Mouse (Mus musculus): ENCODE data around the gene Ifi35.
A peak's percentile ranks its signal among the peaks of the same experiment; 100 is the strongest.
"Not testable (repeated sequence)": the region's sequence is repeated elsewhere in the genome, so short reads cannot be mapped to it uniquely, and the experiment has no call there.

Ifi35 gene

DNA sequence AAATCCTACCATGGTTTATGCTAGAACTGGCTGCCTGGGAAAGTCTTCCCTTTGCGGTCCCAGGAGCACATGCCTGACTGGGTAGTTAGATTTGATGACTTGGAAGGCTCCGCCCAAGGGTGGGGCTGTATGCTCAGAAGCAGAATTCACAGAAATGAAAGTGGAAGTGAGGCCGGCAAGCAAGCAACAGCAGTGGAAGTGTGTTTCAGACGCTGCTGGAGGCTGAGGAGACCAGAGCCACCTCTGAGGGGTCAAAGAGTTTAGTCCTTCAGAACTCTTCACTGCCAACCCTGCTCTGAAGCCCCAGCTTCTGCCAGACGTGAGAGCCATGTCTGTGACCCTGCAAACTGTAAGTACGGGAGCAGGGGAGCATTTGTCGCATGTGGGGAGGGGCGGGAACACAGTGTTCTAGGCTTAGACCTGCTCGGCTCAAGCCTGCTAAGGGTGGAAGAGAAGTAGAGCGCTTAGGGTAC is at the start of gene Ifi35:
TSS of gene Ifi35 (plus strand) at position 134 of the 473 bp plus-strand sequence.
- peak; percentile 96 for DNase-seq (ENCODE audit: low read depth)

DNA sequence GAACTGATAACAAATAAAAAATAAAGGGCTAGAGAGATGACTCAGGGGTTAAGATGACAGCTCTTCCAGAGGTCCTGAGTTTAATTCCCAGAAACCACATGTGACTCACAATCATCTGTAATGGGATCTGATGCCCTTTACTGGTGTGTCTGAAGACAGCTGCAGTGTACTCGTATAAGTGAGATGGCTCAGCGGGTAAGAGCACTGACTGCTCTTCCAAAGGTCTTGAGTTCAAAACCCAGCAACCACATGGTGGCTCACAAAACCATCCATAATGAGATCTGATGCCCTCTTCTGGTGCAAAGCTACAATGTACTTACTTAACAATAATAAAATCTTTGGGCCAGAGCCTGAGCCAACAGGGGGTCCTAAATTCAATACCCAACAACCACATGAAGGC is 32.9 kb upstream of the Ifi35 start:
- DNase-seq (ENCODE audit: low read depth) = no peak

DNA sequence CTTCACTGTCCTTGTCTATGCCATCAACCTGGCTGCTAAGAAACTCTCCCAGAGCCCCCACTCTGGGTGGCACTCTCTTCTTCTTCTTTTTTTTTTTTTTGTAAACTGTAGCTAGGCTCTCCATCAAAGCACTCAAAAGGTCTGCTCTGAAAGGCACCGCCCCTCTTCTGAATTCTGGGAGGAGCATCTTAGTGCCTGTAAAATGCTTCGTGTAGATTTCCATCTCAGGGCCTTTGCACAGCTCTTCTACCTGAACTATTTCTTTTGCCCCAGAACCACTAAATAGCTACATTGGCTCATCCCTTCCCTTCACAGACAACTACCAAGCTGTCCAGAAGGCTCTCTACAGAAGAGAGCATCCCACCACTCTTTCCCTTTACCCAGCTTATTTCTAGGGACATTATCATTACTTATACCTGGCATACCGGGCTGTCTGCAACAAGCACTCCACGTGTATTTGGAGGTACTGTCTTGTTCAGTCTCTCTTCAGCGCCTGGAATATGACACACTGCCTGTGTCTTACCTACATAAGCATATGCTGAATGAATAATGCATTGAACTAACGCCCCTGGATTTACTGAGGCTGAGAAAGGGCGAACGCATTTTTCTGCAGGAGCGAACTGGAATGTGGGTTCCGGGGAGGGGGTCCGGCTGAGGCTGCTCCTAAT is 31.6 kb upstream of the Ifi35 start:
- DNase-seq (ENCODE audit: low read depth) = no peak

DNA sequence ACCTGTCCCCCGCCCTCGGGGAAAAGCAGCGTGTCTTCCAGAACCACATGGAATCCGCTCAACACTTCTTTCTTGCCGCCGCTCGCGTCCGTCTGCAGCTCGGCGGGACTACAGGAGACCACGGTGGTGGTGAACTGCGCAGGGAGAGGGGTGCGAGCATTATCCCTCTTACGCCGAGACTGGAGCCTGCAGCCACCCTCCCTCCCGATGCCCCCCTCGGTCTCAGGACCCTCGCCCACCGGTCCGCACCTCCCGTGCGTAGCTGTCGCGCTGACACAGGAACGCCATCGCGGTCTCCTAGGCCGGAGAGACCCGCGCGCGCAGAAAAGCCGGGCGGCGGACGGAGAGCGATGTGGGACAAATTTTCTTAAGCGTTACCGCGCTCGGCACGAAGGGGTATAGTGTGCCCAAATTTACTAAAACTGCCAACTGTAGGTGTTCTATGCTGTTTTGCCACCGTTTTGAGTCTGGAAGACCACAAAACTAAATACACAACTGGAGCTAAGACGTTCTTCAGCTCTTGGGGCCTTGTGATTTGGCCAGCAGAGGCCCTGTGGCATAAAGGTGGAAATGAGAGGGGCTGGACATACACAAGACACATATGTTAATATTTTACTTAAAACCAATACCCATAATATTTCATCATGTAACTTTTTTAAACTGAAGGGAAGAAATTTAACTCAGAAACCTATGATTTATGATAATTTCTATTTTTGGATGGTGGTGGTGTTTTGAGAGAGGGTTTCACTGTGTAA is 30.9 kb upstream of the Ifi35 start, which contains the start of gene Aarsd1:
TSS of gene Aarsd1 (minus strand) at position 515 of the 755 bp plus-strand sequence.
- no peak for DNase-seq (ENCODE audit: low read depth)

DNA sequence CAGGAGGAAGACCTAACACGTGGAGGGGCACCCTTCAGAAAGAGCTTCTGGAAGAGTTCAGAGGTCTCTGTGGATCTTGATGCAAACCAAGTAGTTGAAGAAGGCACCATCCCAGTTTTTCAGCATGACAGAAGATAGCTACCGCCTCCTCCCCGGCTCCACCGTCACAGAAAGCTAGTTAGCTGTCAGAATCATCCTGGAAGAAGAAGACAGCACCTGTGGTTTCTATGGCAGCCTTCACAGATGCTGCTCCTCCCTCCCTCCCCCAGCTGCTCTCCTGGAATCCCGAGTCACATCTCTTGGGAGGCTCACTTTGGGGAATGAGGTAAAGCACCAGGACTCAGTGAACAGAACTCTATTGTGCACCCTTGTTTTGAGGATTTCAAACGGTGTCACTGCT is 29.2 kb upstream of the Ifi35 start:
- DNase-seq (ENCODE audit: low read depth) = no peak

DNA sequence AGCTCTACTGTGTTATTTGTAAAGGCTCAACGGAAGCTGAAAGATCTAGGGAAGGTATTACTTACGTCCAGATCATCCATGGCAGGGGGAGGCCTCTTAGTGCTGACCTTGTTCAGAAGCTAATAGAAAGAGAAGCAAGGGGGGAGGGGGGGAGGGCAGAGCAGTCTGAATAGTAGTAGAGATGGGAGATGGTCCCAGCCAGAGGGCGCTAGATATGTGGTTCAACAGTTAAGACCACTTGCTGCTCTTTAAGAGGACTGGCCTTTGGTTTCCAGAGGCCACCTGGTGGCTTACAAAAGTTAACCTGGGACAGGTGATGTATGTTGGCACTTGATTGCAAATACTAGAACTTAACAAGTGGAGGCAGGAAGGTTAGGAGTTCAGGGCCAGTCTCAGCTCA is 28.6 kb upstream of the Ifi35 start:
- DNase-seq (ENCODE audit: low read depth) = no peak

DNA sequence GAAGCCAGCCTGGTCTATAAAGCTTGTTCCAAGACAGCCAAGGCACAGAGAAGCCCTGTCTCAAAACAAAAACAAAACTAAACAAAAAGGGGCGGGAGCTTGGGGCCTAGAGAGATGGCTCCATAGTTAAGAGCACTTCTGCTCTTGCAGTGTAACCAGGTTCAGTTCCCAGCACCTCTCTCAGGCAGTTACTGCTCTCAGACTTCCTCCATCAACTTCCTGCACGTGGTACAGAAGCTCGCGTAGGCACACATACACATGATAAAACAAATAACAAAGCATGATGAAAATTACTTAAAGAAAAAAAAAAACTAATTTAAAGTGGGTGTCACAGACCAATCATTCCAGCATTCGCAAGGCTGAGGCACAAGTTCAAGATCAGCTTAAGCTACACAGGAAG is 28.1 kb upstream of the Ifi35 start:
- DNase-seq (ENCODE audit: low read depth) = no peak

DNA sequence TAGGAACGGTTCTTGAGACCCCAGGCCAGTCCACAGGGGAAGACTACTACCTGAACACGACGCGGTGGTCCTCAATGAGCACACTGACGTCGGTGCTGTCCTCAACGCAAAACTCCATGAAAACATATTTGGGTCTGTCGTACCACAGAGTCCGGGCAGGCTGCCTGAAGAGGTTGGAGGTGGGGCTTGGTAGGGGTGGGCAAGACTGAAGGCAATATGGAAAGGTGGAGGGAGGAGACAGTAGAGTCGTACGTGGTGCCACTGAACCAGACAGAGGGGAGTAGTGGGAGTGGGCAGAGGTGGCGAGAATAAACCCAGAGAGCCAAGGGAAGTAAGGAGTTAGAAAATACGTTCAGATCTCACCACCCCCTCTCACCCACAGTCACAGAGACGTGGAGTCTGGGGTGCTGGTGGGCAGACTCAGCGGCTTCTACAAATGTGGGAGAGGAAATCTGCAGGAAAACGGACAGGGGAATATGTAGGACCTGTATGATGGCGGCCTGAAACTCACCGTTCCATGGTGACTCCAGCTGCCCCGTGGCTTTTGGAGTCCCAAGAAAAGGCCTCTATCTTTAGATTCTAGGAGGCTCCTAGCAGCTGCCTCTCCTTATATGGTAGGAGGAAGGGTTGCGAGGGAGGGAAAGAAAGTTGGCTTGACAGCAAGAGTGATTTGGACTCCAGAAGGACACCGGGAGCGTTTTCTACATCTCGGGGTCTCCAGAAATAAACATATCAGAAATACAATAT is 23.9 kb upstream of the Ifi35 start, which contains the start of gene Gm27029:
TSS of gene Gm27029 (minus strand) at position 692 of the 747 bp plus-strand sequence.
- no peak for DNase-seq (ENCODE audit: low read depth)

DNA sequence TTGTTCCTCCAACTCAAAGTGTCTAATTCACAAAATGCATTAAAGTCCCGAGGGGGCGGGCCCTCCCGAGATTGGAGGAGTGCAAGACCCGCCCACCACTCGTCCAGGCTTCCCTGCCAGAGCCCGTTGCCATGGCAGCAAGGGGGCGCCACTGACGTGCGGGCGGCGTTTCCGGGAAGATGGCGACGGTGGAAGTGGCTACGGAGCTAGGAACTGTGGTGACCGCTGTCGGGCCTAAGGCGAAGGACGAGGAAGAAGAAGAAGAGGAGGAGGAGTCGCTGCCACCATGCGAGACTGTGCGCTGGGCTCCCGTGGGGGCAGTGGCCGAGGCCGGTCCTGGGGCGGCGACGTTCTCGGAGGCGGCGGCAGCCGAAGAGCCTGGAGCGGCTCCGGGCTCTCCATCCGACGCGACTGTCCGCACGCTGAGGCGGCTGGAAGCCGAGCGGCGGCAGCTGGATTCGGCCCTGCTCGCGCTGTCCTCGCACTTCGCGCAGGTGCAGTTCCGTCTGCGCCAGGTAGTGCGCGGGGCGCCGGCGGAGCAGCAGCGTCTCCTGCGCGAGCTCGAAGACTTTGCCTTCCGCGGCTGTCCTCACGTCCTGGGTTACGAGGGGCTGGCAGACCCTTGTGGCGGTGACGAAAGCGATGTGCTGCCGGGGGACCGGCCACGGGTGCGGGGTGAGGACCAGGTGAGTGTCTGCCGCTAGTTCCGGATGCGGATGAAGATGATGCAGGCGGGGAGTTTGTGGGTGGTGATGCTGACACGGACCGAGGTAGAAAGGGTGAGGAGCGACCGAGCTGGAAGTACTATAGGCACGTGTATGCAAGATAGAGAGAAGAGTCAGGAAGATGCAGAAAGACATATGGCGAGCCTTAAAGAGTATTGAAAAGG is 23.0 kb upstream of the Ifi35 start, which contains the start of the genes Rundc1 and Ptges3l:
TSS of gene Rundc1 (plus strand) at position 161 of the 889 bp plus-strand sequence.
TSS of gene Ptges3l (minus strand) at position 409 of the 889 bp plus-strand sequence.
- peak; percentile 85 for DNase-seq (ENCODE audit: low read depth)

DNA sequence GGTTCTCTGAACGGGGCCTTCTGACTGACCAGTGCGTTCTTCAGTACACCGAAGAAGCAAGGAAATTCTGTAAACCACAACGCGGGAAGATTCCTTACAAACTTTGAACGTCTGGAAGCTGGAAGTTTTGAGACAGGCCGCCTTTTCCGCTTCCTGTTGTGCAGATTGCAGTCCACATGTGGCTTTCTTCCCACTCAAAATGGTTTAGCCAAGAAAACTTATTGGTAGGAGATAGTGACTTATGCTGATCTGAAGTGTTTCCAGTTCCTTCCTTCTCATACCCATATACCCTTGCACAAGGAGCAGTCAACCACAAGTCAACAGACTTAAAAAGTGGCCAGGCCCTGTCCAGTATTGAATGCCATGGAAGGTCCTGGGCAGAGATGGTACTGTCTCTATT is 22.0 kb upstream of the Ifi35 start:
- DNase-seq (ENCODE audit: low read depth) = no peak

DNA sequence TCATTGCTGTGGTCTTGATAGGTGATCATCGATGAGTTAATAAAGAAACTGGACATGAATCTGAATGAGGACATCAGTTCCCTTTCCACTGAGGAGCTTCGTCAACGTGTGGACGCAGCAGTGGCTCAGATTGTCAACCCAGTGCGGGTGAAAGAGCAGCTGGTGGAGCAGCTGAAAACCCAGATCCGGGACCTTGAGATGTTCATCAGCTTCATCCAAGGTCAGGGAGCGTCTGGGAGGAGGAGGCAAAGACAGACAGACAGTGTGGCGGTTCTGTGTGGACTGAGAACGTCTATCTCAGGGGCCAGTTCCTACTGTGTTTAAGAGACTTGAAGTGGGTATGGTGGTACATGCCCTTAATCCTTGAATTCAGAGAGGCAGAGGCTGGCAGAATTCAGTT is 16.9 kb upstream of the Ifi35 start:
- DNase-seq (ENCODE audit: low read depth) = no peak

DNA sequence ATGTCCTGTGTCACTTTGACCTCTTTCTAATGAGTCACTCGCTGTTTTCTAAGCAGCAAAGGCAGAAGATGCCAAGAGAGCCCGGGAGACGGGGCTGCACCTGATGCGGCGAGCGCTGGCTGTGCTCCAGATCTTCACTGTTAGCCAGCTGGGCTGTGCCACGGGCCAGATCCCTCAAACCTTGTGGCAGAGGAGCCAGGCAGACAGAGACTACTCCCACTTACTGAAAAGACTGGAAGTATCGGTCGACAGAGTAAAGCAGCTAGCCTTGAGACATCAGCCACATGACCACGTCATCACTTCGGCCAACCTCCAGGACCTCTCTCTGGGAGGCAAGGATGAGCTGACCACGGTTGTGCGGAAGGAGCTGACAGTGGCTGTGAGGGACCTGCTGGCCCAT is 14.8 kb upstream of the Ifi35 start:
- DNase-seq (ENCODE audit: low read depth) = no peak

DNA sequence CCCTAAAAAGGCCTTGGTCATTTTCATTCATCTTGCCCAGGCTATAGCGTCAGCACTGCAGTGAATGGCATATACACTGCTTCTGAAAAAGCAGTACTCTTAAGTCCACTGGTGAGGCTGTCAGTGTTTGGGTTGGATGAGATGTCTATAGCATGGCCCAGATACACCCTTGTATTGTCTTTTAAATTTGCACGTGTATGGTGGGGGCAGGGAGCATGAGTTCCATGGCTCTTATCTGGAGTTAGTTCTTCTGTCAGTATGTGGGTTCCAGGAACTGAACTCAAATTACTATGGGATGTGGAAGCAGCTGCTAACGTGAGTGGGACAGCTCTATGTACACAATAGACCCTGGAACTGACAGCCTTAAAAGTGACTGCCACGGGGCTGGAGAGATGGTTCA is 12.4 kb upstream of the Ifi35 start:
- DNase-seq (ENCODE audit: low read depth) = no peak

DNA sequence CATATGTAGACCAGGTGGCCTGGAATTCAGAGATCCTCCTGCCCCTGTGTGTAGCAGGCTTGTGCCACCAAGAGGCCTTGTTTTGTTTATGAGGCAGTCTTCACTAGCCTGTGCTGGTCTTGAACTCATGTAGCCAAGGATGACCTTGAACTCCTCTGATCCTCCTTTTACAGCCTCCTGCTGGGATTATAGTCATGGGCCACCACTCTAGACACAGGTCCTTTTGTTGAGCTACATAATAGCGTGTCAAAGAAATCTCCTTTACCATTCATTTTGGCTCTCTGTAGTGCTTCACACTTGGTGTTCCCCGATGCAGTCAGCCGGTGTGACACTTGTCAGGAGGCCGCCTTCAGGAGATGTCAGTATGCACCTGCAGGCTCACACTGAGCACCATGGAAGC is 11.3 kb upstream of the Ifi35 start:
- no peak for DNase-seq (ENCODE audit: low read depth)

DNA sequence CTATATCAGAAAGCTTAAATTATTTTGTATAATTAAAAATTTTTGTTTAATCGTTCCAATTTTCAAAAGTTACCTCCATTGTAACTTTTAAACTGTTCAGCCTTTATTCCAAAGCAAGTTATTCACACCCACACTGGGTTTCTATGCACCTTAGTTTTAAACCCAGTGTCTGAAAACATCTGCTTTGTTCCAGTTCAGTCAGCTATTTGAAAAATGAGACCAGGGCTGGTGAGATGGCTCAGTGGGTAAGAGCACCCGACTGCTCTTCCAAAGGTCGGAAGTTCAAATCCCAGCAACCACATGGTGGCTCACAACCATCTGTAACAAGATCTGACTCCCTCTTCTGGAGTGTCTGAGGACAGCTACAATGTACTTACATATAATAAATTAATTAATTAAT is 10.2 kb upstream of the Ifi35 start:
- DNase-seq (ENCODE audit: low read depth) = not testable (repeated sequence)

DNA sequence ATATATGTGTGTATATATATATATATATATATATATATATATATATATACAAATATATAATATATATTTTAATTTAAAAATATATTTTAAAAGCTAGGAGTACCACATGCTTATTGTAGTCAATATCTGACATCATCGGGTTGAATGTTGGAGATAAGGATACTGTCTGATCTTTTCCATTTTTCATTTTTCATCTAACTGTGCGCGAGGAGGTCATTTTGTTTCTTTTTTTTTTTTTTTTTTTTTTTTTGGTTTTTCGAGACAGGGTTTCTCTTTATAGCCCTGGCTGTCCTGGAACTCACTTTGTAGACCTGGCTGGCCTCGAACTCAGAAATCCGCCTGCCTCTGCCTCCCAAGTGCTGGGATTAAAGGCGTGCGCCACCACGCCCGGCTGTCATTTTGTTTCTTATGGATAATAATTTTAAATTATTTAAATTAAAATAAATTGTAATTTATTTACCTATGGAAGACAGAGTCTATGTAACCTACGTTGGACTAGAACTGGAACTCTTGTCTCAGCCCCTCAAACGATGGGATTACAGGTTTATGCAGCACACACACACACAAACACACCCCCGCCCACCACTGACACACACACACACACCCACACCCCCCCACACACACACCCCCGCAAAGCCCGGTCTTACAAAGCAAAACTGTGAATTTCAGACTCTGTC is 6.6 kb upstream of the Ifi35 start:
- not testable (repeated sequence) for DNase-seq (ENCODE audit: low read depth)

DNA sequence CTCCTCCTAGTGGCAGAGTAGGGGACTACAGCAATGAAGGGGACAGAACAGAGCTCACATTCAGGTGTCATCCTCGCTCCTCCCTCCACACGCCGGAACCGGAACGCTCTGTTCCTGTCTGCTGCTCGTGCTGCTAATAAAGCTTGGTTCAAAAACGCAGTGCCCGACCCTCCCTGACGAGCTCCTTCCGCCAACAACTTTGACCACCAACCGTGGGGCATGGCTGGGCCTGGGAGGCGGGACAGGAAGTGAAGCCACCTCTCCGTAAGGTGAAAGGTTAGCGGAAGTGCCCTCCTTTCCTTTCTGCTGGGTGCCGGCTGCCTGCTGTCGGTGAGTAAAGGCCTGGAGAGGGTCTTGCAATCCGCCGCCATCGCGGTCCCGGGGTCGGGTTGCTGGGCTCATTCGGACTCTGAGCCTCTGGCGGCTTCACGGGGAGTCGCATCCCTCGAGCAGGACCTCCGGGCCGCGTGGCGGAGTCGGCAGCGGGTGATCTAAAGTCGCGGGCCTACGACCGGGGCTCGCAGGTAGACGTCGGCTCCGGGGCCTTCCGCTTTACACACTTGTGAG is 6.0 kb upstream of the Ifi35 start, which contains the start of gene Rpl27:
TSS of gene Rpl27 (plus strand) at position 172 of the 567 bp plus-strand sequence.
- DNase-seq (ENCODE audit: low read depth) = peak; percentile 100

DNA sequence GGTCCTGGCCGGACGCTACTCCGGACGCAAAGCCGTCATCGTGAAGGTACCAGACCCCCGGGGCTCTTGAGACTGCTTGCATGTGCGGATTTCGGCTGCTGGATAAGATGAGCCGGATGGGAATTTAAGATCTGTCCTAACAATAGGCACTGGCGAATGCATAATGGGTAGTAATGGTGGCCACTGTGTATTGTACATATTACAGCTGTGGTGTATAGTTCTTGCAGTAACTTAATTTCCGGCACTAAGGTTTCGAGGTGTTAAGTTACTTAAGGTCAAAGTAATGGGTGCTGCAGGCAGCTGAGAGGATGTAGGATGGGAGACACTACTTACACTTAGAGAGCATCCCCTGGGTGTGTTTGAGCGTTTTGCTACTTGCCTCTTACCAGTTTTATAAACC is 5.4 kb upstream of the Ifi35 start:
- no peak for DNase-seq (ENCODE audit: low read depth)

DNA sequence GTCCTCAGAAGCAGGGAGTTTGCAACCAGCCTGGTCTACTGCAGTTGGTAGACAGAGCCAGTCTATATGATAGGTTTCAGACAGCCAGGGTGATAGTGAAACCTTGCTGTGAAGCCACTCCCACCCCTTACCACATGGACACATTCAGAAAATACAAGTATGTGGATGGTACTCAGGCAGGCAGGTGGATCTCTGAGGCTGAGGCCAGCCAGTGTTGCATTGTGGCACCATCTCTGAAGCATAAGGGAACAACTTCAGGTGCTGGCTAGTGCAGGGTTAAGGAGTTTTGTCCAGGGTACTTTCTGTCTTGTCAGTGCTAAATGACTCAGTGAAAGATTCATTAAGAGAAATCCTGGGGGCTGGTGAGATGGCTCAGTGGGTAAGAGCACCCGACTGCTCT is 1.9 kb upstream of the Ifi35 start:
- no peak for DNase-seq (ENCODE audit: low read depth)

DNA sequence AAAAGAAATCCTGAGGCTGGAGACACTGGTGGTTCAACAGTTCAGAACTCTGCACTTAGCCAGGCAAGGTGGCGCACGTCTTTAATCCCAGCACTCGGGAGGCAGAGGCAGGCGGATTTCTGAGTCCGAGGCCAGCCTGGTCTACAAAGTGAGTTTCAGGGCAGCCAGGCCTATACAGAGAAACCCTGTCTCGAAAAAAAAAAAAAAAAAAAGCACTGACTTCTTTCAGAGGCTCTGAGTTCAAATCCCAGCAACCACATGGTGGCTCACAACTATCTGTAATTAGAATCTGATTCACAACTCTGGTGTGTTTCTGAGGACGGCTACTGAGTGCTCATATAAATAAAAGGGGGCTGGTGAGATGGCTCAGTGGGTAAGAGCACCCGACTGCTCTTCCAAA is 1.3 kb upstream of the Ifi35 start:
- DNase-seq (ENCODE audit: low read depth) = not testable (repeated sequence)
